Mouse (Mus musculus) limb, embryonic 15.5 days (tissue): ENCODE data around the gene Hdac5. TPM values are rescaled to one million over a fixed set of nuclear protein-coding genes. Genes with fewer than 3 reads are reported as not detected.

Experiments
- microRNA-seq: library from miRNA; unstranded; fragments of <30 nt; microRNA quantifications from one replicate; pipeline ENCODE4, GENCODE M21; 2016
- polyA plus RNA-seq: library from polyadenylated mRNA; unstranded; fragments of >200 nt; fragmentation: Nextera tagmentation; extraction: Ambion mirVana; gene quantifications from 2 replicates; pipeline ENCODE4 v1.2.1, GENCODE M21; 2015

Hdac5 gene
- polyA plus RNA-seq, 1 experiment from 2014 or later: 96.7 TPM

Small RNA genes lying within 50 kb of the gene (microRNA-seq; reads per million reads assigned to microRNA genes)
- 0.61 reads per million for gene Mir8101

Other genes starting within 250 kb of the Hdac5 start
- gene Cfap97d1, start 245.9 kb downstream of the Hdac5 start, polyA plus RNA-seq: not detected in 2 replicates
- 26.9 and 37.0 TPM in 2 replicates for gene Dusp3, start 243.2 kb downstream of the Hdac5 start, polyA plus RNA-seq
- gene Mpp3, start 201.7 kb downstream of the Hdac5 start, polyA plus RNA-seq: 5.8 and 6.0 TPM in 2 replicates
- 2.2 and 2.4 TPM in 2 replicates for gene Cd300lg, start 188.7 kb downstream of the Hdac5 start, polyA plus RNA-seq
- 7.5 and 8.8 TPM in 2 replicates for gene Mpp2, start 141.7 kb downstream of the Hdac5 start, polyA plus RNA-seq
- not detected in 2 replicates for gene Ppy, start 128.8 kb downstream of the Hdac5 start, polyA plus RNA-seq
- gene Pyy, start 122.3 kb downstream of the Hdac5 start, polyA plus RNA-seq: not detected in 2 replicates
- 0.12 and 0.14 TPM in 2 replicates for gene Nags, start 84.7 kb downstream of the Hdac5 start, polyA plus RNA-seq
- 37.5 and 40.3 TPM in 2 replicates for gene Tmem101, start 73.8 kb downstream of the Hdac5 start, polyA plus RNA-seq
- gene Lsm12, start 44.9 kb downstream of the Hdac5 start, polyA plus RNA-seq: 119 and 130 TPM in 2 replicates
- gene G6pc3, start 40.5 kb downstream of the Hdac5 start, polyA plus RNA-seq: 25.1 and 27.6 TPM in 2 replicates
- 13.0 and 13.8 TPM in 2 replicates for gene BC030867, start 18.7 kb upstream of the Hdac5 start, polyA plus RNA-seq
- 0.20 and 0.24 TPM in 2 replicates for gene Asb16, start 38.6 kb upstream of the Hdac5 start, polyA plus RNA-seq
- 53.4 and 53.9 TPM in 2 replicates for gene Tmub2, start 54.8 kb upstream of the Hdac5 start, polyA plus RNA-seq
- gene Atxn7l3, start 66.5 kb upstream of the Hdac5 start, polyA plus RNA-seq: 15.0 and 18.0 TPM in 2 replicates
- gene Ubtf, start 89.6 kb upstream of the Hdac5 start, polyA plus RNA-seq: 76.0 and 85.7 TPM in 2 replicates
- 5.9 and 10.4 TPM in 2 replicates for gene Slc4a1, start 136.0 kb upstream of the Hdac5 start, polyA plus RNA-seq
- gene Rundc3a, start 163.2 kb upstream of the Hdac5 start, polyA plus RNA-seq: 1.2 and 1.6 TPM in 2 replicates
- 184 and 195 TPM in 2 replicates for gene Slc25a39, start 177.8 kb upstream of the Hdac5 start, polyA plus RNA-seq
- gene Grn, start 200.1 kb upstream of the Hdac5 start, polyA plus RNA-seq: 192 and 215 TPM in 2 replicates
- 4.9 and 5.7 TPM in 2 replicates for gene Fam171a2, start 217.5 kb upstream of the Hdac5 start, polyA plus RNA-seq
- 6.6 and 6.9 TPM in 2 replicates for gene Itga2b, start 240.0 kb upstream of the Hdac5 start, polyA plus RNA-seq